Comparison of ENCODE assay signal across 12 mouse cellular contexts in the genomic region with DNA sequence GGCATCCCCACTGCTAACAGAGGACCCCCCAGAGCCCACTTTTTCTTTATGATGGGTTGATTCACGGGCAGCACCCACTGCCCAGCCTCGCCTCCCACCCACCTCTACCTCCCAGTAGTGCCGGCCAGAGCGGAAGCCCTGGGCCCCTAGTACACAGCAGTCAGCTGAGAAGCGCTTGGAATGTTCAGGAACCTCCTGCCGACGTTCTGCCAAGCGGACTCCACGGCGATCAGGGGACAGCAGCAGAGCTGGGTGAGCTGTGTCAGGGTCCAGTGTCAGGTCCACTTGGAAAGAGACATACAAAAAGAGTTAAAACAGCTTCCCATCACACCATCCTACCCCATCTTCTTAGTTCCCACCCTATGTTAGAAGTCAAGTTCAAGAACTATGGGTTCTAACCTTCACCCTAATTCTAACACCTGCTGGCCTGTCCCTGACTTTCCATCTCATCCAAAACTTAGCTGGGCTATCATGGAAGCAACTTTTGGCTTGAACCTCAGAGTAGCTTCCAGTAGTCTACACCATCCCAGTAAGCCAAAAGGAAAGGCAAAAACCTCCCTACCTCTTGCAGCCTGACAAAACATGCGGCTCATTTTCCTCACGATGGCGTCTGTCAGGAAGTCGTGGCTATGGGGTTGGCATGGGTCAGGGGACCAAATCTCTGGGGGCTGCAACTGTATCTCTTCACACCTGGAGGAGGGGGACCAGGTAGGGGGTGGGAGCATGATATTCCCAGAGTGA. TPM values are rescaled to one million over a fixed set of nuclear protein-coding genes. Genes with fewer than 3 reads are reported as not detected.
A peak's percentile ranks its signal among the peaks of the same experiment; 100 is the strongest.
DNase-seq lines count a peak whose midpoint lies in the region; ATAC-seq and TF ChIP-seq lines count a peak whose summit lies in the region.
"Had no signal": no experiment of that assay in that cellular context is flagged by ENCODE, and none has a peak within 500 bp of the region (broad histone marks: within the 10 kb centered on the region; RNA-seq: fewer than 3 reads in every experiment).

No protein-coding gene starts in this region.

- peaks cover 98% of the 10 kb centered on the region for H3K36me3 ChIP-seq in kidney, embryonic 14.5 days (ENCODE audit: control insufficient read depth, insufficient read depth, low read length)
- peaks cover 64% of the 10 kb centered on the region for H3K36me3 ChIP-seq in ES-E14 (ENCODE audit: control insufficient read depth, insufficient read depth, low read length, poor library complexity, severe bottlenecking)
- H3K36me3 ChIP-seq in forebrain, embryonic 15.5 days = peaks cover 98% of the 10 kb centered on the region
- peaks cover 99% of the 10 kb centered on the region for H3K36me3 ChIP-seq in liver, embryonic 13.5 days

- in situ Hi-C loops in ES-E14 (cut with MboI; ENCODE audit: low sequenced_read_pairs in 2 of 2, unreplicated experiment in 2 of 2) = no loop called here

- no peak for DNase-seq in kidney, postnatal 4 days
- no peak for DNase-seq in ES-E14 (ENCODE audit: low read depth, low spot score)
- no peak for DNase-seq in liver, embryonic 13.5 days
- no peak for DNase-seq in cerebellum, adult 8-10 months
- DNase-seq in layer of hippocampus, postnatal 14 days (ENCODE audit: low spot score in 2 of 2) = no peak
- no peak for DNase-seq in gastrocnemius, postnatal 4 days (ENCODE audit: low spot score in 2 of 2)
- DNase-seq: adrenal gland, adult 2 months; gastrocnemius, postnatal 14 days; thymus, adult 18-20 months had no signal

- H3K4me3 ChIP-seq in kidney, embryonic 14.5 days (ENCODE audit: low read length) = no peak overlapping the region
- no peak overlapping the region for H3K4me3 ChIP-seq in ES-E14 (ENCODE audit: insufficient read depth in 1 of 2, low read depth in 1 of 2, low read length in 2 of 2, poor library complexity in 1 of 2, severe bottlenecking in 1 of 2)
- H3K4me3 ChIP-seq in forebrain, embryonic 15.5 days = no peak overlapping the region
- H3K4me3 ChIP-seq in liver, embryonic 13.5 days (replicated peaks) = no peak overlapping the region
- H3K4me3 ChIP-seq: megakaryocyte, embryonic 14.5 days had no signal

- no peak overlapping the region for H3K4me2 ChIP-seq in kidney, embryonic 14.5 days (replicated peaks; ENCODE audit: low read depth, low read length)
- H3K4me2 ChIP-seq in forebrain, embryonic 15.5 days (replicated peaks) = no peak overlapping the region
- H3K4me2 ChIP-seq in liver, embryonic 13.5 days = no peak overlapping the region

- no peaks in the 10 kb centered on the region for H3K4me1 ChIP-seq in kidney, embryonic 14.5 days (ENCODE audit: control insufficient read depth, insufficient read depth, low read length)
- H3K4me1 ChIP-seq in ES-E14 (ENCODE audit: control insufficient read depth in 2 of 2, insufficient read depth in 2 of 2, low read length in 2 of 2, poor library complexity in 1 of 2) = peaks cover 0 to 3% of the 10 kb centered on the region in 2 experiments; a peak in 2 of 4 replicates
- 0 out of 2 replicates have a peak, but pooled peaks cover 6% of the 10 kb centered on the region for H3K4me1 ChIP-seq in forebrain, embryonic 15.5 days
- peaks cover 39% of the 10 kb centered on the region for H3K4me1 ChIP-seq in liver, embryonic 13.5 days (replicated peaks)

- H3K27ac ChIP-seq in kidney, embryonic 14.5 days (ENCODE audit: low read depth, low read length) = no peak overlapping the region
- H3K27ac ChIP-seq in ES-E14 (ENCODE audit: insufficient read depth, low read depth, low read length, poor library complexity, severe bottlenecking) = no peak overlapping the region; the same call in 1 of the 2 replicates
- H3K27ac ChIP-seq in forebrain, embryonic 15.5 days (replicated peaks) = no peak overlapping the region
- peak overlapping the region; percentile 44 for H3K27ac ChIP-seq in liver, embryonic 13.5 days

- 0 out of 2 replicates have a peak overlapping the region, but pooled peaks have one; percentile 2 for H3K9ac ChIP-seq in kidney, embryonic 14.5 days (ENCODE audit: low read depth, low read length)
- H3K9ac ChIP-seq in ES-E14 (ENCODE audit: insufficient read depth, low read depth, low read length, poor library complexity, severe bottlenecking) = no peak overlapping the region
- H3K9ac ChIP-seq in forebrain, embryonic 15.5 days (replicated peaks) = no peak overlapping the region
- H3K9ac ChIP-seq in liver, embryonic 13.5 days = no peak overlapping the region

- no peaks in the 10 kb centered on the region for H3K9me3 ChIP-seq in kidney, embryonic 14.5 days (ENCODE audit: control insufficient read depth, low read length)
- H3K9me3 ChIP-seq in ES-E14 (ENCODE audit: control insufficient read depth, insufficient read depth, low read depth, low read length) = no peaks in the 10 kb centered on the region
- H3K9me3 ChIP-seq in forebrain, embryonic 15.5 days = no peaks in the 10 kb centered on the region
- H3K9me3 ChIP-seq in liver, embryonic 13.5 days (replicated peaks) = no peaks in the 10 kb centered on the region
- H3K9me3 ChIP-seq: megakaryocyte, embryonic 14.5 days had no signal

- H3K27me3 ChIP-seq in kidney, embryonic 14.5 days (ENCODE audit: control insufficient read depth, insufficient read depth, low read length) = no peaks in the 10 kb centered on the region
- H3K27me3 ChIP-seq in forebrain, embryonic 15.5 days = no peaks in the 10 kb centered on the region
- no peaks in the 10 kb centered on the region for H3K27me3 ChIP-seq in liver, embryonic 13.5 days
- H3K27me3 ChIP-seq: megakaryocyte, embryonic 14.5 days had no signal

- ATAC-seq in kidney, embryonic 14.5 days (ENCODE audit: low FRiP score, low TSS enrichment) = peak; percentile 18
- peak; percentile 44 for ATAC-seq in forebrain, embryonic 15.5 days (replicated peaks)
- ATAC-seq in liver, embryonic 13.5 days (ENCODE audit: low read depth) = no peak; the same call in 1 of the 2 replicates

- WGBS in kidney, embryonic 14.5 days = 70% methylated on average over 14 of the region's 14 CpGs
- 75% methylated on average over 14 of the region's 14 CpGs for WGBS in forebrain, embryonic 15.5 days
- 49% methylated on average over 14 of the region's 14 CpGs for WGBS in liver, embryonic 13.5 days (ENCODE audit: insufficient replicate concordance)

TF ChIP-seq in ES-E14, 5 proteins besides CTCF, POLR2A, EP300 and RAD21:
- TF ChIP-seq CHD2 (IDR thresholded peaks at IDR 0.05; ENCODE audit: low read depth, low read length) (0 out of 2 replicates have a peak, but pooled peaks have one; percentile 36), ZNF384 (IDR thresholded peaks at IDR 0.05; ENCODE audit: low read depth, low read length) (no peak)

RNA-seq across cellular contexts. Expression of gene Rack1, which starts 7.6 kb away (rescaled TPM):
- polyA plus RNA-seq in kidney, embryonic 14.5 days (2014; fragmentation: Nextera tagmentation; extraction: Ambion mirVana) = 994 and 1,198 TPM in 2 replicates
- total RNA-seq in ES-E14 (2012; rRNA removed) = 3,112 and 3,420 TPM in 2 replicates
- polyA plus RNA-seq in forebrain, embryonic 15.5 days (2015; fragmentation: Nextera tagmentation; extraction: Ambion mirVana) = 475 and 481 TPM in 2 replicates
- polyA plus RNA-seq in liver, embryonic 13.5 days (2015; fragmentation: Nextera tagmentation; extraction: Ambion mirVana) = 688 and 710 TPM in 2 replicates
- total RNA-seq in layer of hippocampus, postnatal 14 days (2021) = 100 to 1,000 TPM; 285 to 287 TPM
- total RNA-seq in gastrocnemius, postnatal 4 days (2021) = 100 to 1,000 TPM; 692 to 818 TPM

RNA-seq across cellular contexts. Expression of gene Trim41, which starts 9.4 kb away (rescaled TPM):
- polyA plus RNA-seq in kidney, embryonic 14.5 days (2014; fragmentation: Nextera tagmentation; extraction: Ambion mirVana) = 5.8 and 6.1 TPM in 2 replicates
- 47.8 and 52.8 TPM in 2 replicates for total RNA-seq in ES-E14 (2012; rRNA removed)
- 6.0 and 6.3 TPM in 2 replicates for polyA plus RNA-seq in forebrain, embryonic 15.5 days (2015; fragmentation: Nextera tagmentation; extraction: Ambion mirVana)
- 1.7 and 2.4 TPM in 2 replicates for polyA plus RNA-seq in liver, embryonic 13.5 days (2015; fragmentation: Nextera tagmentation; extraction: Ambion mirVana)
- 10 to 100 TPM; 47.1 to 48.6 TPM for total RNA-seq in layer of hippocampus, postnatal 14 days (2021)
- total RNA-seq in gastrocnemius, postnatal 4 days (2021) = 10 to 100 TPM; 26.4 to 30.1 TPM

RNA-seq across cellular contexts. Expression of gene Trim7, which starts 18.2 kb away (rescaled TPM):
- polyA plus RNA-seq in kidney, embryonic 14.5 days (2014; fragmentation: Nextera tagmentation; extraction: Ambion mirVana) = 1.3 and 2.9 TPM in 2 replicates
- total RNA-seq in ES-E14 (2012; rRNA removed) = 5.9 and 6.1 TPM in 2 replicates
- 1.4 and 1.7 TPM in 2 replicates for polyA plus RNA-seq in forebrain, embryonic 15.5 days (2015; fragmentation: Nextera tagmentation; extraction: Ambion mirVana)
- polyA plus RNA-seq in liver, embryonic 13.5 days (2015; fragmentation: Nextera tagmentation; extraction: Ambion mirVana) = 0.06 and 0.09 TPM in 2 replicates
- 1 to 10 TPM; 2.4 to 3.3 TPM for total RNA-seq in layer of hippocampus, postnatal 14 days (2021)
- 10 to 100 TPM; 46.3 to 63.6 TPM for total RNA-seq in gastrocnemius, postnatal 4 days (2021)

RNA-seq across cellular contexts. Expression of gene Gm12184, which starts 18.7 kb away (rescaled TPM):
- polyA plus RNA-seq in kidney, embryonic 14.5 days (2014; fragmentation: Nextera tagmentation; extraction: Ambion mirVana) = 5.6 and 7.6 TPM in 2 replicates
- total RNA-seq in ES-E14 (2012; rRNA removed) = 11.4 and 12.2 TPM in 2 replicates
- polyA plus RNA-seq in forebrain, embryonic 15.5 days (2015; fragmentation: Nextera tagmentation; extraction: Ambion mirVana) = 4.5 and 5.8 TPM in 2 replicates
- 1.2 and 1.7 TPM in 2 replicates for polyA plus RNA-seq in liver, embryonic 13.5 days (2015; fragmentation: Nextera tagmentation; extraction: Ambion mirVana)
- 1 to 10 TPM; 1.4 to 1.9 TPM for total RNA-seq in layer of hippocampus, postnatal 14 days (2021)
- total RNA-seq in gastrocnemius, postnatal 4 days (2021) = 1 to 10 TPM; 1.9 to 4.9 TPM
